Mouse (Mus musculus) CH12.LX (cell line): ENCODE results near the gene Crocc. TPM values are rescaled to one million over a fixed set of nuclear protein-coding genes. Genes with fewer than 3 reads are reported as not detected.

Experiments used
- DNase-seq: peaks from one replicate; pipeline ENCODE4 v3.0.0-alpha.2; 2013; ENCODE audit errors: extremely low read depth
- H3K27ac ChIP-seq: 2 replicates; pipeline ENCODE4 v1.5.1; 2012; ENCODE audit warnings: low read depth, mild to moderate bottlenecking, control low read depth, moderate library complexity; ENCODE audit not compliant: insufficient read depth
- H3K27me3 ChIP-seq: replicated peaks from 2 replicates; pipeline ENCODE3; 2012; ENCODE audit warnings: inconsistent platforms
- H3K36me3 ChIP-seq, 2 experiments: replicated peaks in 1 of 2; 2 replicates each; pipeline versions ENCODE3 to v1.6.1; 2012; ENCODE audit warnings: inconsistent platforms in 1 of 2, low read length in 1 of 2, mild to moderate bottlenecking in 1 of 2, mixed read lengths in 1 of 2, moderate library complexity in 1 of 2; ENCODE audit not compliant: control insufficient read depth in 1 of 2, insufficient read depth in 1 of 2
- H3K4me1 ChIP-seq, 2 experiments: 2 replicates each; pipeline ENCODE4 v1.6.1; 2012; ENCODE audit warnings: inconsistent platforms in 1 of 2, moderate library complexity in 1 of 2; ENCODE audit not compliant: insufficient read depth in 2 of 2, control insufficient read depth in 1 of 2
- H3K4me2 ChIP-seq: 2 replicates; pipeline ENCODE4 v1.6.1; 2012; ENCODE audit warnings: low read depth, mild to moderate bottlenecking, control low read depth; ENCODE audit not compliant: poor library complexity, insufficient read depth, severe bottlenecking
- H3K4me3 ChIP-seq, 3 experiments: fragments of 150-350 bp in 1 of 3; sonication (generic) in 1 of 3; replicated peaks in 1 of 3; 2 replicates each; pipeline versions ENCODE3 to v1.5.1; 2011 to 2012; ENCODE audit warnings: low read depth in 2 of 3, low read length in 2 of 3, mild to moderate bottlenecking in 2 of 3, moderate library complexity in 2 of 3, control low read depth in 1 of 3, improper control_type of control experiment in 1 of 3, inconsistent platforms in 1 of 3, mixed read lengths in 1 of 3; ENCODE audit not compliant: poor library complexity in 1 of 3
- H3K79me2 ChIP-seq: replicated peaks from 2 replicates; pipeline ENCODE4 v1.6.1; 2012; ENCODE audit warnings: mild to moderate bottlenecking, moderate library complexity; ENCODE audit not compliant: control insufficient read depth, poor library complexity, insufficient read depth, severe bottlenecking; ENCODE audit errors: extremely low read depth
- H3K9ac ChIP-seq: 2 replicates; pipeline ENCODE4 v1.6.1; 2012; ENCODE audit warnings: low read depth, mild to moderate bottlenecking, control low read depth, moderate library complexity; ENCODE audit not compliant: insufficient read depth
- H3K9me3 ChIP-seq: replicated peaks from 2 replicates; pipeline ENCODE3; 2012; ENCODE audit warnings: low read length, inconsistent platforms, mixed read lengths
- BHLHE40 ChIP-seq: IDR thresholded peaks from 2 replicates; pipeline ENCODE4 v1.6.1; 2011; ENCODE audit warnings: mild to moderate bottlenecking, low read depth, low read length, improper control_type of control experiment
- CHD1 ChIP-seq: IDR thresholded peaks from 2 replicates; pipeline ENCODE4 v1.6.1; 2012; ENCODE audit warnings: low read depth, low read length, improper control_type of control experiment, inconsistent platforms
- CHD2 ChIP-seq: IDR thresholded peaks from 2 replicates; pipeline ENCODE4 v1.6.1; 2011; ENCODE audit warnings: low read length, improper control_type of control experiment
- CTCF ChIP-seq, 2 experiments: IDR thresholded peaks in 1 of 2; conservative IDR thresholded peaks in 1 of 2; 2 replicates each; pipeline ENCODE4 v1.5.1; 2011 to 2012; ENCODE audit warnings: low read depth in 2 of 2, low read length in 2 of 2, improper control_type of control experiment in 1 of 2, inconsistent platforms in 1 of 2, mild to moderate bottlenecking in 1 of 2, moderate library complexity in 1 of 2
- E2F4 ChIP-seq: IDR thresholded peaks from 2 replicates; pipeline ENCODE4 v1.6.1; 2011; ENCODE audit warnings: low read depth, low read length, improper control_type of control experiment; ENCODE audit not compliant: insufficient replicate concordance
- ELF1 ChIP-seq: IDR thresholded peaks from 2 replicates; pipeline ENCODE4 v1.6.1; 2014; ENCODE audit warnings: low read depth, mild to moderate bottlenecking, inconsistent platforms, low read length, improper control_type of control experiment
- ETS1 ChIP-seq: conservative IDR thresholded peaks from 2 replicates; pipeline ENCODE4 v1.6.1; 2012; ENCODE audit warnings: low read depth, mild to moderate bottlenecking, inconsistent platforms, low read length, improper control_type of control experiment, moderate library complexity
- GABPA ChIP-seq: IDR thresholded peaks from 2 replicates; pipeline ENCODE4 v1.6.1; 2012; ENCODE audit warnings: low read depth, low read length, improper control_type of control experiment, inconsistent platforms; ENCODE audit not compliant: insufficient replicate concordance
- HCFC1 ChIP-seq: IDR thresholded peaks from 2 replicates; pipeline ENCODE4 v1.6.1; 2012; ENCODE audit warnings: low read depth, mild to moderate bottlenecking, inconsistent platforms, low read length, improper control_type of control experiment
- IRF4 ChIP-seq: IDR thresholded peaks from 2 replicates; pipeline ENCODE4 v1.6.1; 2014; ENCODE audit warnings: low read depth, mild to moderate bottlenecking, inconsistent platforms, low read length, improper control_type of control experiment
- JUN ChIP-seq: IDR thresholded peaks from 2 replicates; pipeline ENCODE4 v1.6.1; 2011; ENCODE audit warnings: low read depth, mild to moderate bottlenecking, low read length, improper control_type of control experiment, moderate library complexity; ENCODE audit not compliant: insufficient read depth
- JUND ChIP-seq: conservative IDR thresholded peaks from 2 replicates; pipeline ENCODE4 v1.6.1; 2011; ENCODE audit warnings: low read depth, low read length, improper control_type of control experiment
- KAT2A ChIP-seq: IDR thresholded peaks from 2 replicates; pipeline ENCODE4 v1.6.1; 2012; ENCODE audit warnings: low read length, improper control_type of control experiment, inconsistent platforms; ENCODE audit not compliant: insufficient replicate concordance
- MAFK ChIP-seq: IDR thresholded peaks from 2 replicates; pipeline ENCODE4 v1.6.1; 2011; ENCODE audit warnings: low read length, improper control_type of control experiment; ENCODE audit not compliant: insufficient replicate concordance
- MAX ChIP-seq: IDR thresholded peaks from 2 replicates; pipeline ENCODE4 v1.6.1; 2011; ENCODE audit warnings: low read length, improper control_type of control experiment
- MAZ ChIP-seq: IDR thresholded peaks from 2 replicates; pipeline ENCODE4 v1.6.1; 2012; ENCODE audit warnings: low read depth, mild to moderate bottlenecking, inconsistent platforms, low read length, improper control_type of control experiment, moderate library complexity
- MEF2A ChIP-seq: IDR thresholded peaks from 2 replicates; pipeline ENCODE4 v1.6.1; 2014; ENCODE audit warnings: low read depth, mild to moderate bottlenecking, inconsistent platforms, low read length, improper control_type of control experiment, borderline replicate concordance
- MXI1 ChIP-seq: IDR thresholded peaks from 2 replicates; pipeline ENCODE4 v1.6.1; 2011; ENCODE audit warnings: mild to moderate bottlenecking, low read depth, low read length, improper control_type of control experiment
- MYC ChIP-seq: IDR thresholded peaks from 2 replicates; pipeline ENCODE4 v1.6.1; 2011; ENCODE audit warnings: low read depth, mild to moderate bottlenecking, improper control_type of control experiment, low read length
- NELFE ChIP-seq: IDR thresholded peaks from 2 replicates; pipeline ENCODE4 v1.6.1; 2011; ENCODE audit warnings: low read depth, low read length, improper control_type of control experiment
- NRF1 ChIP-seq: IDR thresholded peaks from 2 replicates; pipeline ENCODE4 v1.6.1; 2014; ENCODE audit warnings: low read depth, mild to moderate bottlenecking, inconsistent platforms, low read length, improper control_type of control experiment, moderate library complexity
- PAX5 ChIP-seq: IDR thresholded peaks from 2 replicates; pipeline ENCODE4 v1.6.1; 2012; ENCODE audit warnings: low read length, inconsistent platforms, mixed read lengths
- POLR2A ChIP-seq: IDR thresholded peaks from 2 replicates; pipeline ENCODE4 v1.6.1; 2011; ENCODE audit warnings: low read depth, mild to moderate bottlenecking, improper control_type of control experiment, low read length
- POLR2AphosphoS2 ChIP-seq: IDR thresholded peaks from 2 replicates; pipeline ENCODE4 v1.6.1; 2011; ENCODE audit warnings: low read depth, low read length, improper control_type of control experiment
- RAD21 ChIP-seq: IDR thresholded peaks from 2 replicates; pipeline ENCODE4 v1.6.1; 2011; ENCODE audit warnings: low read depth, mild to moderate bottlenecking, low read length, improper control_type of control experiment, moderate library complexity
- RCOR1 ChIP-seq: conservative IDR thresholded peaks from 2 replicates; pipeline ENCODE4 v1.6.1; 2012; ENCODE audit warnings: low read depth, mild to moderate bottlenecking, inconsistent platforms, low read length, improper control_type of control experiment
- SIN3A ChIP-seq: IDR thresholded peaks from 2 replicates; pipeline ENCODE4 v1.6.1; 2012; ENCODE audit warnings: low read length, improper control_type of control experiment, inconsistent platforms
- SMC3 ChIP-seq: IDR thresholded peaks from 2 replicates; pipeline ENCODE4 v1.6.1; 2011; ENCODE audit warnings: low read depth, low read length, improper control_type of control experiment
- TBP ChIP-seq: conservative IDR thresholded peaks from 2 replicates; pipeline ENCODE4 v1.6.1; 2011; ENCODE audit warnings: low read depth, low read length, improper control_type of control experiment
- TCF12 ChIP-seq: IDR thresholded peaks from 2 replicates; pipeline ENCODE4 v1.6.1; 2014; ENCODE audit warnings: low read depth, mild to moderate bottlenecking, inconsistent platforms, low read length, improper control_type of control experiment
- UBTF ChIP-seq: IDR thresholded peaks from 2 replicates; pipeline ENCODE4 v1.6.1; 2012; ENCODE audit warnings: low read depth, mild to moderate bottlenecking, inconsistent platforms, low read length, improper control_type of control experiment, moderate library complexity
- USF1 ChIP-seq: IDR thresholded peaks from 2 replicates; pipeline ENCODE4 v1.6.1; 2014; ENCODE audit warnings: low read depth, mild to moderate bottlenecking, inconsistent platforms, low read length, improper control_type of control experiment
- USF2 ChIP-seq: conservative IDR thresholded peaks from 2 replicates; pipeline ENCODE4 v1.6.1; 2011; ENCODE audit warnings: low read depth, low read length, improper control_type of control experiment
- ZC3H11A ChIP-seq: IDR thresholded peaks from 2 replicates; pipeline ENCODE4 v1.6.1; 2012; ENCODE audit warnings: low read depth, mild to moderate bottlenecking, inconsistent platforms, low read length, improper control_type of control experiment
- ZKSCAN1 ChIP-seq: IDR thresholded peaks from 2 replicates; pipeline ENCODE4 v1.6.1; 2012; ENCODE audit warnings: low read depth, inconsistent platforms, low read length, improper control_type of control experiment, borderline replicate concordance
- ZMIZ1 ChIP-seq: IDR thresholded peaks from 2 replicates; pipeline ENCODE4 v1.6.1; 2012; ENCODE audit warnings: low read depth, mild to moderate bottlenecking, inconsistent platforms, low read length, improper control_type of control experiment
- ZNF384 ChIP-seq: IDR thresholded peaks from 2 replicates; pipeline ENCODE4 v1.6.1; 2012; ENCODE audit warnings: low read depth, low read length, improper control_type of control experiment, inconsistent platforms
- dilution Hi-C: fragments of 300-500 bp; cut with MboI; formaldehyde crosslinking; loops from 2 replicates; pipeline ENCODE4 v1.14.3; 2020; ENCODE audit warnings: low sequenced_read_pairs; ENCODE audit not compliant: extremely low pct_unique_long_range_greater_than_20kb, extremely low pct_ligation_motif_present
- in situ Hi-C: fragments of 300-500 bp; cut with MboI; formaldehyde crosslinking; loops from 3 replicates; pipeline ENCODE4 v1.14.3; 2019; ENCODE audit warnings: low sequenced_read_pairs, low pct_ligation_motif_present, low pct_unique_long_range_greater_than_20kb, mixed read lengths
- polyA plus RNA-seq: library from polyadenylated mRNA; unstranded; fragments of >175 nt; gene quantifications from 2 replicates; pipeline ENCODE4 v1.2.1, GENCODE M21; 2012; ENCODE audit warnings: low read depth; ENCODE audit not compliant: insufficient read length
- total RNA-seq, 2 experiments: library from RNA; depleted of rRNA; stranded (reverse); fragments of 300-350 nt in 1 of 2; fragments of >200 nt in 1 of 2; gene quantifications; 2 replicates each; pipeline ENCODE4 v1.2.3; 2012 to 2014

Gene Crocc
- total RNA-seq (2012; rRNA removed), result 5.9 and 8.3 TPM in 2 replicates
- total RNA-seq (2014; rRNA removed), result 3.5 and 4.3 TPM in 2 replicates
- 4.8 and 8.6 TPM in 2 replicates for polyA plus RNA-seq

DNA sequence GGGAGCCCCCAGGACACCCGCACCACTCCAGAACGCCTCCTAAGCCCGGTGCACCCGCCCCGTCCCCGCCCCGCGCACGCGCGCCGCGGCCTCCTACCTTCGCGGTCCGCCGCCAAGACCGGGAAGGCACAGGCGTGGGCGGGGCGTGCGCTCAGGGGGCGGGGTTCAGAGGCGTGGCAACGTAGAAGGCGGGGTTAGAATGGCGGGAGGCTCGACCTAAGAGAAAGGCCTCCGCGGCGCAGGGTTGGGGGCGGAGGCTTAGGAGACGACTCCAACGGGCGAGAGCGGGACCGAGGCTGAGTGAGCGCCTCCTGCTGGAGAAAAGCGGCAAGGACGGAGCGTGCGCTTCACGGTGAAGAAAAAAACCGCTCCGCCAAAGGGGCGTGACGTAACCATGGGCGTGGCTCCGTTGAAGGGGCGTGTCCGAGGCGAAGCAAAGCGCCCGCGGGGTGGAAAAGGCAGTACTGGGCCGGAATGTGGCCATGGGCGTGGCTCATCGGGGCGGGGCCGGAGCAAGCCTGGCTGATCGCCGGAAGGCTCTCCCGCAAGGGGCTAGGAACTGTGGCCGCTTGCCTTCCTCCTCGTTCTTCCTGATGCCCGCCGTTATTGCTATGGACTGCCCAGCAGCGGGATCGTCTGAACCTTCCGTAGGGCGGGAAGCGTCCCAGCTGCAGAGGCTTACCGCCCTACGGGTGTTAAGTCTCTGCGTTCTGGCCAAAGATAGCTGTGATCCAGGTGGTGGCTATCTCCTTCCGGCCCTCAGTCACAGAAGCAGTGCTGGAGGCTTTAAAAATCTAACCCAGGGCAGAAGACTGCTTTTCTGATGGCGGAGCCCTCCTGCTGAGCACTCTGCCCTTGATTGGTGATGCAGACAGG is at the start of gene Crocc:
Gene Crocc (minus strand): TSS at position 125 of the 876 bp plus-strand sequence.
- H3K9me3 ChIP-seq, result no peaks in the 10 kb centered on the region
- peak within 1 kb of the TSS; percentile 10; the same call in 1 of the 2 replicates for H3K27ac ChIP-seq
- H3K36me3 ChIP-seq, result peaks cover 3 to 28% of the 10 kb centered on the region in 2 experiments
- H3K79me2 ChIP-seq, result no peaks in the 10 kb centered on the region
- peak within 1 kb of the TSS; percentile 67 to 82 (median 80) for H3K4me3 ChIP-seq
- peak within 1 kb of the TSS; percentile 80 for H3K4me2 ChIP-seq
- H3K27me3 ChIP-seq, result no peaks in the 10 kb centered on the region
- peak; percentile 97 for DNase-seq
- in situ Hi-C loops (no loop called here), dilution Hi-C loops (no loop called here)
- peaks cover 0 to 14% of the 10 kb centered on the region in 2 experiments; a peak in 2 of 4 replicates for H3K4me1 ChIP-seq
- H3K9ac ChIP-seq, result peak within 1 kb of the TSS; percentile 66
- TF ChIP-seq UBTF (no peak), JUN (no peak), ELF1 (peak; percentile 50), NELFE (peak; percentile 89), NRF1 (peak; percentile 93), MYC (peak; percentile 77), ZKSCAN1 (no peak), IRF4 (peak; percentile 68), CTCF (conservative IDR thresholded peaks at IDR 0.05 in 1 of 2, IDR thresholded peaks at IDR 0.05 in 1 of 2; ENCODE audit: low read depth in 2 of 2, low read length in 2 of 2) (peak in 1 of 2 experiments; percentile 88; a peak in 3 of 4 replicates), SIN3A (peak; percentile 56), ZC3H11A (no peak), POLR2AphosphoS2 (peak; percentile 59), E2F4 (0 out of 2 replicates have a peak, but pooled peaks have one; percentile 45), ETS1 (0 out of 2 replicates have a peak, but pooled peaks have one; percentile 25), TBP (no peak), USF2 (no peak), MEF2A (peak; percentile 41; the same call in 1 of the 2 replicates), POLR2A (peak; percentile 81), MAZ (peak; percentile 66; the same call in 1 of the 2 replicates), USF1 (no peak), MXI1 (no peak), SMC3 (peak; percentile 61), TCF12 (peak; percentile 61), MAFK (no peak), ZNF384 (peak; percentile 97), CHD2 (0 out of 2 replicates have a peak, but pooled peaks have one; percentile 37), RCOR1 (no peak; the same call in 1 of the 2 replicates), JUND (no peak), RAD21 (peak; percentile 39), BHLHE40 (peak; percentile 52; the same call in 1 of the 2 replicates), PAX5 (no peak), KAT2A (peak; percentile 56; the same call in 1 of the 2 replicates), ZMIZ1 (peak; percentile 88; the same call in 1 of the 2 replicates), MAX (peak; percentile 69), CHD1 (no peak), HCFC1 (peak; percentile 64), GABPA (no peak)
